Mouse (Mus musculus): ENCODE measurements at regions not wholly inside any gene's neighbourhood (a gene's known extent, or its start where the extent isn't known, plus 50 kb on each side); places are given as distances from the start of the nearest gene placed in this dataset.
A peak's percentile ranks its signal among the peaks of the same experiment; 100 is the strongest.

DNA sequence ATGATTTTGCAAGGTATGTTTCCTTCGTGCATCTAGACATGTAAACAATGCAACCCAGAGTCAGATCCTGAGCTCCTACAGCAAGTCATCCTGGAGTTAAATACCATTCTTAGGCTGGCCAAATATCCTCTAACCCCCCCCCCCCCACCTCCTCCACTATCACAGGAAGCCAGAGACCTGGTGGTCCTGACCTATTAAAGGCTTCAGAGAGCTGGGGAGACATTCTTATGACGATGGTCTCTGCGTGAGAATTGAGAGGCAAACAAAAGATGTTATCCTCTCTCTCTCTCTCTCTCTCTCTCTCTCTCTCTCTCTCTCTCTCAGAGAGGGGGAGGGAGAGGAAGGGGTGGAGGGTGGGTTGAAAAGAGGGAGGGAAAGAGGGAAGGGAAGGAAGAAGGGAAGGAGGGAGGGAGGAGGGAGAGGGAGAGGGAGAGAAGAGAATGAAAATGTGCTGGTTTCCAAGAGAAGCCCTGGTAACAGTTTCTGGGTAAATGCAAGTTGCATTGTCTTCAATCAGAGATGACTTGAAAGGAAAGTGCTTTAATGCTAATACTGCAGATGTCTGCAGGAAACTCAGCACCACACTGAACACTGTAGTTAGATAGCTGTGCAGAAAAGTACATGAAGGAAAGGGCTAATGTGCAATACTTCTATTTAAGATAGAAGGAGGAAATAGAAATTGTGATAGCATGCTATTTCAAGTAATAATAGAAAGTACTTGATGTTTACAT, 125.3 kb downstream of the Tmem38b start:
- H3K4me3 ChIP-seq (replicated peaks; ENCODE audit: low read length): no peak overlapping the region
- H3K36me3 ChIP-seq (ENCODE audit: control insufficient read depth, insufficient read depth, low read length): no peaks in the 10 kb centered on the region
- no peak overlapping the region for H3K9ac ChIP-seq (ENCODE audit: low read length)
- no peaks in the 10 kb centered on the region for H3K27me3 ChIP-seq (ENCODE audit: control insufficient read depth, insufficient read depth, low read length)
- no peak overlapping the region for H3K4me2 ChIP-seq (ENCODE audit: low read depth, low read length)
- H3K4me1 ChIP-seq (ENCODE audit: control insufficient read depth, insufficient read depth, low read length): no peaks in the 10 kb centered on the region
- no peak for ATAC-seq (ENCODE audit: insufficient read depth, low FRiP score)
- no peaks in the 10 kb centered on the region for H3K9me3 ChIP-seq (replicated peaks; ENCODE audit: control insufficient read depth, low read length)
- 28% methylated on average over 3 of the region's 3 CpGs for WGBS
- no peak overlapping the region for H3K27ac ChIP-seq (ENCODE audit: low read length)

DNA sequence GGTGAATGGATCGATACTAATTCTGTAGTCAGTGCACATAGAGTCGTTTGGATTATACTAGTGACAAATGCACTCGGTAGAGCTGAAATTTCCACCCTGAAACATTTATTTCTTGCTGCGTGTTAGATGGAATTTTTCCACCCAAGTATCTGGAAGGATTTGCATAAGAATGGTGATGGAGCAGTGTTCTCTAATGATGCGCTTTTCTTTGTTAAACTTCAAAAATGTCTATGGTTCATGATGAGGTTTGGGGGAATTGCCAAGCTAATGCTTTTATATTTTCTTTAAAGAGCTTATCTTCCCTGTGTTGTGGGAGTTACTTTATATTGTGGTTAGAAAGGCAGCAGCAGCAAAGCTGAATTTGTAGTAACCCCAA, 125.9 kb downstream of the Tmem38b start:
- H3K27me3 ChIP-seq (ENCODE audit: control insufficient read depth, insufficient read depth, low read length): no peaks in the 10 kb centered on the region
- no peaks in the 10 kb centered on the region for H3K36me3 ChIP-seq (ENCODE audit: control insufficient read depth, insufficient read depth, low read length)
- H3K9ac ChIP-seq (ENCODE audit: low read length): no peak overlapping the region
- no peaks in the 10 kb centered on the region for H3K4me1 ChIP-seq (ENCODE audit: control insufficient read depth, insufficient read depth, low read length)
- WGBS: 58% methylated on average over 5 of the region's 5 CpGs
- no peaks in the 10 kb centered on the region for H3K9me3 ChIP-seq (replicated peaks; ENCODE audit: control insufficient read depth, low read length)
- no peak overlapping the region for H3K4me3 ChIP-seq (replicated peaks; ENCODE audit: low read length)
- no peak for ATAC-seq (ENCODE audit: insufficient read depth, low FRiP score)
- no peak overlapping the region for H3K27ac ChIP-seq (ENCODE audit: low read length)
- H3K4me2 ChIP-seq (ENCODE audit: low read depth, low read length): no peak overlapping the region

DNA sequence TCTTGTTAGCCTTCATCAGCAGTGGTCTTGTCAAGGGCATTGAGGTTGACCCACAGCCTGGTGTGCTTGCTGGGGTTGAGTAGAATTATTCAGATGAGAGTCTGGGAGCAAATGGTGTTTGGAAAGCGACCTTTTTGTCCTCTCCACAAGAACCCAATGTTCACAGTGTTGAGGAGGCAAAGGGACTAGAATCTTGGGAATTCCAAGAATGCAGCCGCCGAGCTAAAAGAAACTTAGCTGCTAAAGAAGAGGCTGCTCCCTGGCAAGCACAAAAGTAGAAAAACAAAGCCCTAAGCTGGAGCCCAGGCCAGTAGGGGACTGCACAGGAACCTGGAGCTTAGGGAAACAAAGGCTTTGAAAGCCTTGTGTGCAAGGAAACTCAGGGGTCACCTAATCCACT, 126.4 kb downstream of the Tmem38b start:
- H3K4me1 ChIP-seq (ENCODE audit: control insufficient read depth, insufficient read depth, low read length): no peaks in the 10 kb centered on the region
- H3K4me3 ChIP-seq (replicated peaks; ENCODE audit: low read length): no peak overlapping the region
- WGBS: 10% methylated on average over 3 of the region's 3 CpGs
- H3K4me2 ChIP-seq (ENCODE audit: low read depth, low read length): no peak overlapping the region
- H3K36me3 ChIP-seq (ENCODE audit: control insufficient read depth, insufficient read depth, low read length): no peaks in the 10 kb centered on the region
- no peak overlapping the region for H3K9ac ChIP-seq (ENCODE audit: low read length)
- no peaks in the 10 kb centered on the region for H3K27me3 ChIP-seq (ENCODE audit: control insufficient read depth, insufficient read depth, low read length)
- H3K9me3 ChIP-seq (replicated peaks; ENCODE audit: control insufficient read depth, low read length): no peaks in the 10 kb centered on the region
- ATAC-seq (ENCODE audit: insufficient read depth, low FRiP score): no peak
- H3K27ac ChIP-seq (ENCODE audit: low read length): no peak overlapping the region

DNA sequence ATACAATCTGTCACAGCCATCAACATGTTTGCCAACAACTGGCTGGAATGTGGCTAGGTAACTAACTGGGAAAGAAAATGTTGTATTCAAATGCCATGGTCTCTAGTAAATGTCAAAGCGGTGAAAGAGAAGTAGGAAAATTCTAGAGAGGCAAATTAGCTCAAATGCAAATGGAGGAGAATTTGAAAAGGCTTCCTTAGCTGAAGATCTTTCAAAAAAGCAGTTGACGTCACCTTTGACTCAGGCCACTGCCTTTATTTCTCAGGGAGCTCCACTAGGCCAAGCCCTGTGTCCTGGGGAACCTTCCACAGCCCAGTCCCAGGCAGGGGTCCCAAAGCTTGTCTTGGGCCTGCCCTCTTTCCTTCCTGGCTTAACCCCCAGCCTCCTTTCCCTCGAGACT, 136.6 kb downstream of the Tmem38b start:
- Histone ChIP-seq H3K9ac (ENCODE audit: low read length) (no peak overlapping the region), H3K9me3 (replicated peaks; ENCODE audit: control insufficient read depth, low read length) (no peaks in the 10 kb centered on the region), H3K27me3 (ENCODE audit: control insufficient read depth, insufficient read depth, low read length) (no peaks in the 10 kb centered on the region), H3K36me3 (ENCODE audit: control insufficient read depth, insufficient read depth, low read length) (no peaks in the 10 kb centered on the region), H3K4me2 (ENCODE audit: low read depth, low read length) (no peak overlapping the region), H3K4me3 (replicated peaks; ENCODE audit: low read length) (no peak overlapping the region), H3K4me1 (ENCODE audit: control insufficient read depth, insufficient read depth, low read length) (no peaks in the 10 kb centered on the region), H3K27ac (ENCODE audit: low read length) (no peak overlapping the region)
- ATAC-seq (ENCODE audit: insufficient read depth, low FRiP score): no peak
- 69% methylated on average over 3 of the region's 3 CpGs for WGBS

DNA sequence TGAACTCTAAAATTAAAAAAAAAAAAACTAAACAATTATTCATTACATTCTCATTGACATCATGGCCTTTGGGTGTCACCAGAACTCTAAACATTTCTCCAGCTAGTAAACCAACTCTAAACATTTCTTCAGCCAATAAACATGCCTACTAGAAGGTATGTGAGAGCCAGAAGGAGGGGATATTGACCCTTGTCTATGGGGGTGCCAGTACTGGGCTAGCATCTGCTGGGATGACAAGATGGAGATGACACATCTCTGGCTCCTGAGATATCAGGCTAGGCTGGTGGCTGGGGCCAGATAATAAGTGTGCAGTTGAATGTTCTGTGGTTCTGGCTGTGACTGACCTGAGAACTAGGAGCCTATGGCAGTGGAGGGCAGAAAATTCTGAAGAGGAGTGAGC, 144.6 kb downstream of the Tmem38b start:
- Histone ChIP-seq H3K4me1 (ENCODE audit: control insufficient read depth, insufficient read depth, low read length) (no peaks in the 10 kb centered on the region), H3K36me3 (ENCODE audit: control insufficient read depth, insufficient read depth, low read length) (no peaks in the 10 kb centered on the region), H3K4me2 (ENCODE audit: low read depth, low read length) (no peak overlapping the region), H3K9ac (ENCODE audit: low read length) (no peak overlapping the region), H3K9me3 (replicated peaks; ENCODE audit: control insufficient read depth, low read length) (no peaks in the 10 kb centered on the region), H3K27ac (ENCODE audit: low read length) (no peak overlapping the region), H3K4me3 (replicated peaks; ENCODE audit: low read length) (no peak overlapping the region), H3K27me3 (ENCODE audit: control insufficient read depth, insufficient read depth, low read length) (no peaks in the 10 kb centered on the region)
- ATAC-seq (ENCODE audit: insufficient read depth, low FRiP score): no peak

DNA sequence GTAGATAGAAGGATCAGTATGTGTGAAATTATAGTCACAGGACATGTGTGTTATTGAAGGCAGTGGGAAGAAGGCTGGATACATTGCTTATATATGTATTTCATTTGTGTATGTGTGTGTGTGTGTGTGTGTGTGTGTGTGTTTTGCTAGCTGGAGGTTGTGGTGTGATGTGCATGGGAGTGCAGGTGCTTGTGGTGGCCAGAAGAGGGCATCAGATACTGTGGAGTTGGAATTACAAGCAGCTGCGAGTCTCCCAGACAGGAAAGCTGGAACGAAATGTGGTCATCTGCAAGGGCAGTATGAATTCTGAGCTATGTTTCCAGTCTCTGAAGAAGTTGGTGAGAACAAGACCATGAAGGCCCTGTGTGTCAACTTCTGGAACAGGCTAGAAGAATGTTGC, 145.1 kb downstream of the Tmem38b start:
- Histone ChIP-seq H3K4me2 (ENCODE audit: low read depth, low read length) (no peak overlapping the region), H3K27me3 (ENCODE audit: control insufficient read depth, insufficient read depth, low read length) (no peaks in the 10 kb centered on the region), H3K9ac (ENCODE audit: low read length) (no peak overlapping the region), H3K36me3 (ENCODE audit: control insufficient read depth, insufficient read depth, low read length) (no peaks in the 10 kb centered on the region), H3K4me1 (ENCODE audit: control insufficient read depth, insufficient read depth, low read length) (no peaks in the 10 kb centered on the region), H3K4me3 (replicated peaks; ENCODE audit: low read length) (no peak overlapping the region), H3K27ac (ENCODE audit: low read length) (no peak overlapping the region), H3K9me3 (replicated peaks; ENCODE audit: control insufficient read depth, low read length) (no peaks in the 10 kb centered on the region)
- no peak for ATAC-seq (ENCODE audit: insufficient read depth, low FRiP score)
- 88% methylated on average over 2 of the region's 2 CpGs for WGBS

DNA sequence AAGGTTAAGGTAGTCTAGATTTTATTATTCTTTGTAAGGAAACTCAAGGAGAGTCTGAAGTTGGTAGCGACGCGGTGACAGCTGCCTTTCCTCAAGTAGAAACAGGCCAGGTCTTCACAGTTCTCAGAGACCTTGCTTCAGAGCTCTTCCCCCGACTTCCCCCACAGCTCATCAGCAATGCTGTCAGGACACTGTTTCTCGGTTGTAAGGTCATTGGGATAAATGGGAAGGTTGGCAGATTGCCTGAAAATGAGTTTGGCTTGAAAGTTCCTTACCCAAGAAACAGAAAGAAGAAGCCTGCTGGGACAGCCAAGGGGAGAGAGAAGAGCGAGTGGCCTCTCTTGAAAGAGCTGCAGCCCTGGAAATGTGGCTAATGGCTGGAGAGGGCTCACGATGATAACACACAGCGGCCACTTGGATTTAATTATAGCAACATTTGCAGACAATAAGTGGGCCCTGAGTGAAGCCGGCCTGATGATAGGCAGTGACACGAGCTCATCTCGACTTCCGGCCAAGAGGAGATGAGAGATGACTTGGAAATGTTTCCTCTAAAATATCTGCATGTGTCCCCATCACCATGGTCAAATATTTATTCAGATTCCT, 150.3 kb downstream of the Tmem38b start:
- no peak overlapping the region for H3K27ac ChIP-seq (ENCODE audit: low read length)
- no peaks in the 10 kb centered on the region for H3K4me1 ChIP-seq (ENCODE audit: control insufficient read depth, insufficient read depth, low read length)
- H3K36me3 ChIP-seq (ENCODE audit: control insufficient read depth, insufficient read depth, low read length): no peaks in the 10 kb centered on the region
- H3K9me3 ChIP-seq (replicated peaks; ENCODE audit: control insufficient read depth, low read length): no peaks in the 10 kb centered on the region
- no peak overlapping the region for H3K4me3 ChIP-seq (replicated peaks; ENCODE audit: low read length)
- H3K9ac ChIP-seq (ENCODE audit: low read length): no peak overlapping the region
- no peaks in the 10 kb centered on the region for H3K27me3 ChIP-seq (ENCODE audit: control insufficient read depth, insufficient read depth, low read length)
- peak; percentile 29; the same call in 1 of the 2 replicates for ATAC-seq (ENCODE audit: insufficient read depth, low FRiP score)
- 42% methylated on average over 12 of the region's 12 CpGs for WGBS
- H3K4me2 ChIP-seq (ENCODE audit: low read depth, low read length): no peak overlapping the region

DNA sequence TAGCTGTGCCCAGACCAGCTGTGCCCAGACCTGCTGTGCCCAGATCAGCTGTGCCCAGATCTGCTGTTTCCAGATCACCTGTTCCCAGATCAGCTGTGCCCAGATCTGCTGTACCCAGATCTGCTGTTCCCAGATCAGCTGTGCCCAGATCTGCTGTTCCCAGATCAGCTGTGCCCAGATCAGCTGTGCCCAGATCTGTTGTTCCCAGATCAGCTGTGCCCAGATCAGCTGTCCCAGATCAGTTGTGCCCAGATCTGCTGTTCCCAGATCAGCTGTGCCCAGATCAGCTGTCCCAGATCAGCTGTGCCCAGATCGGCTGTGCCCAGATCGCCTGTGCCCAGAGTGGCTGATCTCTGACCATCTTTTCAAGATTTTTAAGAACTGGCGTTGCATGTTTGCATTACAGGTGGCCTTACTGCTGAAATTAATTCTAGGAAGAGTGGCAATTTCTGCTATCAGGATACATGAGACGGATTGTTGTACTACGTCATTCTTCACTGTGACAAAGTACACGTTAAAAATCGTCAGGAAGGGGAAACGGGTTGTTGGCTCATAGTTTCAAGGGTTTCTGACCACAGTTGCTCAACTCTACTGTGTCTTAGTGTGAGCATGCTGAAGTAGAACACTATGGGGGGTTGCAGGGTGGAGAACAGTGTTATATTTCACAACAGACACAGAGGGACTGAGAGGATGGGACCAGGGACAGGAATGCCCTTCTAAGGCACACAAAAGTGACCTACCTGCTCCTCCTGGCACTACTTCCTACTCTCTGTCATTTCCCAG, 160.9 kb downstream of the Tmem38b start:
- Histone ChIP-seq H3K27me3 (ENCODE audit: control insufficient read depth, insufficient read depth, low read length) (no peaks in the 10 kb centered on the region), H3K9ac (ENCODE audit: low read length) (no peak overlapping the region), H3K4me1 (ENCODE audit: control insufficient read depth, insufficient read depth, low read length) (no peaks in the 10 kb centered on the region), H3K9me3 (replicated peaks; ENCODE audit: control insufficient read depth, low read length) (no peaks in the 10 kb centered on the region), H3K4me3 (replicated peaks; ENCODE audit: low read length) (no peak overlapping the region), H3K27ac (ENCODE audit: low read length) (no peak overlapping the region), H3K36me3 (ENCODE audit: control insufficient read depth, insufficient read depth, low read length) (no peaks in the 10 kb centered on the region), H3K4me2 (ENCODE audit: low read depth, low read length) (no peak overlapping the region)
- ATAC-seq (ENCODE audit: insufficient read depth, low FRiP score): no peak
- 67% methylated on average over 8 of the region's 8 CpGs for WGBS

DNA sequence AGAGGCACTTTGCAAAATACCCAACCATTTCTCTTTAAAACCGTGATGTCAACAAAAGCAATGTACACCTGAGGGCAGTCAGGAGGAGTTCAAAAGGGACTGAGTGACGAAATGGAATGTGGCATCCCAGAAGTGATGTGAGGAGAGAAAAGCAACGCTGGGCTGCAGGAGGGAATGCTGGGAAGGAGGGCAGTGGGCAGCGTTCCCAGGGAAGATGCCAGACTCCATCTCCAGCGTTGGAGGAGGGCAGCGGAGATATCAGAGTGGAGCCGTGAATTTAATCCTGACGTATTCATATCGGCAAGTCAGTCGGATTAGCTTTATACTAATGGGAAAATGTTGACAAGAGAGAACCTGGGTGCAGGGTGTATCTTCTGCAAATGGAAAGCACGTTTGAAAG, 161.7 kb downstream of the Tmem38b start:
- Histone ChIP-seq H3K27ac (ENCODE audit: low read length) (no peak overlapping the region), H3K4me2 (ENCODE audit: low read depth, low read length) (no peak overlapping the region), H3K27me3 (ENCODE audit: control insufficient read depth, insufficient read depth, low read length) (no peaks in the 10 kb centered on the region), H3K9ac (ENCODE audit: low read length) (no peak overlapping the region), H3K36me3 (ENCODE audit: control insufficient read depth, insufficient read depth, low read length) (no peaks in the 10 kb centered on the region), H3K4me3 (replicated peaks; ENCODE audit: low read length) (no peak overlapping the region), H3K9me3 (replicated peaks; ENCODE audit: control insufficient read depth, low read length) (no peaks in the 10 kb centered on the region), H3K4me1 (ENCODE audit: control insufficient read depth, insufficient read depth, low read length) (no peaks in the 10 kb centered on the region)
- 76% methylated on average over 11 of the region's 11 CpGs for WGBS
- no peak for ATAC-seq (ENCODE audit: insufficient read depth, low FRiP score)

Measured in stomach, embryonic 16.5 days (tissue).